Mouse (Mus musculus): ENCODE measurements at regions not wholly inside any gene's neighbourhood (a gene's known extent, or its start where the extent isn't known, plus 50 kb on each side); places are given as distances from the start of the nearest gene placed in this dataset.

GRCm38 (mm10) chr11:56753699-56754098 is 257.5 kb upstream of the Gria1 start:
- no peak overlapping the region for H3K9ac ChIP-seq (ENCODE audit: low read length)
- H3K4me2 ChIP-seq (ENCODE audit: low read depth), result no peak overlapping the region
- no peaks in the 10 kb centered on the region; the same call in 1 of the 2 replicates for H3K4me1 ChIP-seq (ENCODE audit: control insufficient read depth, insufficient read depth, low read length)
- no peak overlapping the region for H3K4me3 ChIP-seq (ENCODE audit: low read depth, low read length)
- WGBS, result 81% methylated on average over 3 of the region's 3 CpGs
- no peaks in the 10 kb centered on the region for H3K27me3 ChIP-seq (ENCODE audit: control insufficient read depth, insufficient read depth, low read length)
- H3K27ac ChIP-seq (ENCODE audit: low read depth, low read length), result no peak overlapping the region
- DNase-seq (ENCODE audit: low spot score) (no peak), ATAC-seq (ENCODE audit: insufficient read depth, low FRiP score, low TSS enrichment) (no peak)
- H3K36me3 ChIP-seq (ENCODE audit: control insufficient read depth, insufficient read depth, low read length), result no peaks in the 10 kb centered on the region
- H3K9me3 ChIP-seq (ENCODE audit: control insufficient read depth, low read length), result no peaks in the 10 kb centered on the region

- H3K4me3 ChIP-seq (ENCODE audit: low read depth, low read length), result no peak overlapping the region
- no peak for ATAC-seq (ENCODE audit: insufficient read depth, low FRiP score, low TSS enrichment)
- H3K27ac ChIP-seq (ENCODE audit: low read depth, low read length), result no peak overlapping the region
- H3K36me3 ChIP-seq (ENCODE audit: control insufficient read depth, insufficient read depth, low read length), result no peaks in the 10 kb centered on the region
- H3K4me2 ChIP-seq (ENCODE audit: low read depth), result no peak overlapping the region
- H3K9ac ChIP-seq (ENCODE audit: low read length), result no peak overlapping the region
- H3K4me1 ChIP-seq (ENCODE audit: control insufficient read depth, insufficient read depth, low read length), result no peaks in the 10 kb centered on the region
- DNase-seq (ENCODE audit: low spot score), result no peak
- H3K9me3 ChIP-seq (ENCODE audit: control insufficient read depth, low read length), result no peaks in the 10 kb centered on the region
- H3K27me3 ChIP-seq (ENCODE audit: control insufficient read depth, insufficient read depth, low read length), result no peaks in the 10 kb centered on the region
- 90% methylated on average over 2 of the region's 2 CpGs for WGBS
Observed at GRCm38 (mm10) chr11:56760474-56760873, 250.7 kb upstream of the Gria1 start.

GRCm38 (mm10) chr11:56762467-56763120 is 248.6 kb upstream of the Gria1 start:
- Histone ChIP-seq H3K9me3 (ENCODE audit: control insufficient read depth, low read length) (no peaks in the 10 kb centered on the region), H3K27ac (ENCODE audit: low read depth, low read length) (no peak overlapping the region), H3K36me3 (ENCODE audit: control insufficient read depth, insufficient read depth, low read length) (no peaks in the 10 kb centered on the region), H3K4me2 (ENCODE audit: low read depth) (no peak overlapping the region), H3K4me3 (ENCODE audit: low read depth, low read length) (no peak overlapping the region), H3K4me1 (ENCODE audit: control insufficient read depth, insufficient read depth, low read length) (no peaks in the 10 kb centered on the region), H3K9ac (ENCODE audit: low read length) (no peak overlapping the region), H3K27me3 (ENCODE audit: control insufficient read depth, insufficient read depth, low read length) (no peaks in the 10 kb centered on the region)
- no peak for DNase-seq (ENCODE audit: low spot score)
- 61% methylated on average over 5 of the region's 5 CpGs for WGBS
- no peak for ATAC-seq (ENCODE audit: insufficient read depth, low FRiP score, low TSS enrichment)

- no peak overlapping the region for H3K9ac ChIP-seq (ENCODE audit: low read length)
- ATAC-seq (ENCODE audit: insufficient read depth, low FRiP score, low TSS enrichment), result no peak
- H3K27me3 ChIP-seq (ENCODE audit: control insufficient read depth, insufficient read depth, low read length), result no peaks in the 10 kb centered on the region
- H3K4me1 ChIP-seq (ENCODE audit: control insufficient read depth, insufficient read depth, low read length), result no peaks in the 10 kb centered on the region
- no peak for DNase-seq (ENCODE audit: low spot score)
- H3K9me3 ChIP-seq (ENCODE audit: control insufficient read depth, low read length), result no peaks in the 10 kb centered on the region
- no peak overlapping the region for H3K4me3 ChIP-seq (ENCODE audit: low read depth, low read length)
- no peak overlapping the region for H3K27ac ChIP-seq (ENCODE audit: low read depth, low read length)
- H3K36me3 ChIP-seq (ENCODE audit: control insufficient read depth, insufficient read depth, low read length), result no peaks in the 10 kb centered on the region
- no peak overlapping the region for H3K4me2 ChIP-seq (ENCODE audit: low read depth)
Observed at GRCm38 (mm10) chr11:56767424-56767823, 243.8 kb upstream of the Gria1 start.

- Histone ChIP-seq H3K9ac (ENCODE audit: low read length) (no peak overlapping the region), H3K27me3 (ENCODE audit: control insufficient read depth, insufficient read depth, low read length) (no peaks in the 10 kb centered on the region), H3K36me3 (ENCODE audit: control insufficient read depth, insufficient read depth, low read length) (no peaks in the 10 kb centered on the region), H3K27ac (ENCODE audit: low read depth, low read length) (no peak overlapping the region), H3K9me3 (ENCODE audit: control insufficient read depth, low read length) (no peaks in the 10 kb centered on the region), H3K4me3 (ENCODE audit: low read depth, low read length) (no peak overlapping the region), H3K4me1 (ENCODE audit: control insufficient read depth, insufficient read depth, low read length) (no peaks in the 10 kb centered on the region), H3K4me2 (ENCODE audit: low read depth) (no peak overlapping the region)
- no peak for ATAC-seq (ENCODE audit: insufficient read depth, low FRiP score, low TSS enrichment)
- WGBS, result 88% methylated on average over 4 of the region's 4 CpGs
- no peak for DNase-seq (ENCODE audit: low spot score)
Observed at GRCm38 (mm10) chr11:56786351-56786750, 224.8 kb upstream of the Gria1 start.

GRCm38 (mm10) chr11:56792691-56793090 is 218.5 kb upstream of the Gria1 start:
- H3K4me1 ChIP-seq (ENCODE audit: control insufficient read depth, insufficient read depth, low read length), result no peaks in the 10 kb centered on the region
- no peak overlapping the region for H3K4me3 ChIP-seq (ENCODE audit: low read depth, low read length)
- no peak for ATAC-seq (ENCODE audit: insufficient read depth, low FRiP score, low TSS enrichment)
- H3K27ac ChIP-seq (ENCODE audit: low read depth, low read length), result no peak overlapping the region
- H3K27me3 ChIP-seq (ENCODE audit: control insufficient read depth, insufficient read depth, low read length), result no peaks in the 10 kb centered on the region
- H3K4me2 ChIP-seq (ENCODE audit: low read depth), result no peak overlapping the region
- no peaks in the 10 kb centered on the region for H3K36me3 ChIP-seq (ENCODE audit: control insufficient read depth, insufficient read depth, low read length)
- 81% methylated on average over 2 of the region's 2 CpGs for WGBS
- DNase-seq (ENCODE audit: low spot score), result no peak
- H3K9ac ChIP-seq (ENCODE audit: low read length), result no peak overlapping the region
- no peaks in the 10 kb centered on the region for H3K9me3 ChIP-seq (ENCODE audit: control insufficient read depth, low read length)

- Histone ChIP-seq H3K9me3 (ENCODE audit: control insufficient read depth, low read length) (no peaks in the 10 kb centered on the region), H3K27ac (ENCODE audit: low read depth, low read length) (no peak overlapping the region), H3K4me2 (ENCODE audit: low read depth) (no peak overlapping the region), H3K36me3 (ENCODE audit: control insufficient read depth, insufficient read depth, low read length) (no peaks in the 10 kb centered on the region), H3K9ac (ENCODE audit: low read length) (no peak overlapping the region), H3K27me3 (ENCODE audit: control insufficient read depth, insufficient read depth, low read length) (no peaks in the 10 kb centered on the region), H3K4me1 (ENCODE audit: control insufficient read depth, insufficient read depth, low read length) (no peaks in the 10 kb centered on the region), H3K4me3 (ENCODE audit: low read depth, low read length) (no peak overlapping the region)
- DNase-seq (ENCODE audit: low spot score) (no peak), ATAC-seq (ENCODE audit: insufficient read depth, low FRiP score, low TSS enrichment) (no peak)
- WGBS, result 88% methylated on average over 4 of the region's 4 CpGs
Observed at GRCm38 (mm10) chr11:56807314-56807713, 203.9 kb upstream of the Gria1 start.

GRCm38 (mm10) chr11:56810141-56810540 is 201.0 kb upstream of the Gria1 start:
- Histone ChIP-seq H3K4me1 (ENCODE audit: control insufficient read depth, insufficient read depth, low read length) (no peaks in the 10 kb centered on the region), H3K27ac (ENCODE audit: low read depth, low read length) (no peak overlapping the region), H3K4me2 (ENCODE audit: low read depth) (no peak overlapping the region), H3K36me3 (ENCODE audit: control insufficient read depth, insufficient read depth, low read length) (no peaks in the 10 kb centered on the region), H3K9me3 (ENCODE audit: control insufficient read depth, low read length) (no peaks in the 10 kb centered on the region), H3K27me3 (ENCODE audit: control insufficient read depth, insufficient read depth, low read length) (no peaks in the 10 kb centered on the region), H3K9ac (ENCODE audit: low read length) (no peak overlapping the region), H3K4me3 (ENCODE audit: low read depth, low read length) (no peak overlapping the region)
- no peak for ATAC-seq (ENCODE audit: insufficient read depth, low FRiP score, low TSS enrichment)
- DNase-seq (ENCODE audit: low spot score), result no peak
- WGBS, result 87% methylated on average over 2 of the region's 2 CpGs

- DNase-seq (ENCODE audit: low spot score) (peak; percentile 25), ATAC-seq (ENCODE audit: insufficient read depth, low FRiP score, low TSS enrichment) (no peak)
- Histone ChIP-seq H3K27ac (ENCODE audit: low read depth, low read length) (no peak overlapping the region), H3K36me3 (ENCODE audit: control insufficient read depth, insufficient read depth, low read length) (no peaks in the 10 kb centered on the region), H3K9ac (ENCODE audit: low read length) (no peak overlapping the region), H3K9me3 (ENCODE audit: control insufficient read depth, low read length) (no peaks in the 10 kb centered on the region), H3K4me3 (ENCODE audit: low read depth, low read length) (no peak overlapping the region), H3K4me1 (ENCODE audit: control insufficient read depth, insufficient read depth, low read length) (no peaks in the 10 kb centered on the region), H3K4me2 (ENCODE audit: low read depth) (no peak overlapping the region), H3K27me3 (ENCODE audit: control insufficient read depth, insufficient read depth, low read length) (no peaks in the 10 kb centered on the region)
- 49% methylated on average over 4 of the region's 4 CpGs for WGBS
Observed at GRCm38 (mm10) chr11:56812121-56812520, 199.1 kb upstream of the Gria1 start.

All from neural tube, embryonic 11.5 days (tissue).